Mouse (Mus musculus): Measurements from ENCODE around the gene Pclo.
"Not testable (repeated sequence)": the region's sequence is repeated elsewhere in the genome, so short reads cannot be mapped to it uniquely, and the experiment has no call there.

Pclo gene

GRCm38 (mm10) chr5:14691995-14692394 is 177.3 kb downstream of the Pclo start:
- DNase-seq = no peak

GRCm38 (mm10) chr5:14696745-14697144 is 182.0 kb downstream of the Pclo start:
- DNase-seq = no peak

- no peak for DNase-seq
These were observed 186.2 kb downstream of the Pclo start for GRCm38 (mm10) chr5:14700900-14701299.

- no peak for DNase-seq
These were observed 190.7 kb downstream of the Pclo start for GRCm38 (mm10) chr5:14705423-14705822.

- no peak for DNase-seq
These were observed 192.6 kb downstream of the Pclo start for GRCm38 (mm10) chr5:14707311-14707710.

- DNase-seq = no peak
These were observed 208.9 kb downstream of the Pclo start for GRCm38 (mm10) chr5:14723576-14723975.

- DNase-seq = no peak
These were observed 214.0 kb downstream of the Pclo start for GRCm38 (mm10) chr5:14728676-14729253.

GRCm38 (mm10) chr5:14750882-14751281 is 236.2 kb downstream of the Pclo start:
- DNase-seq = no peak

- no peak for DNase-seq
These were observed 252.0 kb downstream of the Pclo start for GRCm38 (mm10) chr5:14766686-14767085.

- no peak for DNase-seq
These were observed 267.8 kb downstream of the Pclo start for GRCm38 (mm10) chr5:14782362-14783082.

- no peak for DNase-seq
These were observed 279.2 kb downstream of the Pclo start for GRCm38 (mm10) chr5:14793891-14794290.

GRCm38 (mm10) chr5:14807136-14807535 is 292.4 kb downstream of the Pclo start:
- peak; percentile 41 for DNase-seq

- DNase-seq = peak; percentile 19
These were observed 318.6 kb downstream of the Pclo start for GRCm38 (mm10) chr5:14833165-14833860.

- DNase-seq = no peak
These were observed 319.7 kb downstream of the Pclo start for GRCm38 (mm10) chr5:14834155-14834991.

GRCm38 (mm10) chr5:14853650-14854049 is 338.9 kb downstream of the Pclo start:
- no peak for DNase-seq

- DNase-seq = not testable (repeated sequence)
These were observed 370.6 kb downstream of the Pclo start for GRCm38 (mm10) chr5:14885291-14885690.

GRCm38 (mm10) chr5:14892242-14892641 is 377.5 kb downstream of the Pclo start:
- no peak for DNase-seq

GRCm38 (mm10) chr5:14903539-14903938 is 388.8 kb downstream of the Pclo start:
- not testable (repeated sequence) for DNase-seq

Data from right cerebral cortex, postnatal 25 days (tissue).